21 mouse cellular contexts compared by ENCODE assay signal in genomic region chr1:166157712-166158111, GRCm38 (mm10). TPM values are rescaled to one million over a fixed set of nuclear protein-coding genes. Genes with fewer than 3 reads are reported as not detected.
"Had no signal": no experiment of that assay in that cellular context is flagged by ENCODE, and none has a peak within 500 bp of the region (broad histone marks: within the 10 kb centered on the region; RNA-seq: fewer than 3 reads in every experiment).

No protein-coding gene starts in this region.

- H3K27ac ChIP-seq: liver, embryonic 12.5 days; liver, embryonic 14.5 days; midbrain, embryonic 10.5 days; midbrain, embryonic 12.5 days; neural tube, embryonic 13.5 days; neural tube, embryonic 15.5 days; stomach, embryonic 15.5 days; stomach, postnatal 0 days had no signal

- H3K9me3 ChIP-seq: liver, embryonic 12.5 days; midbrain, embryonic 10.5 days; midbrain, embryonic 12.5 days; neural tube, embryonic 13.5 days; neural tube, embryonic 15.5 days; stomach, embryonic 15.5 days had no signal

- ATAC-seq: liver, embryonic 12.5 days; lung, postnatal 0 days; midbrain, embryonic 16.5 days had no signal

- H3K36me3 ChIP-seq: liver, embryonic 12.5 days; midbrain, embryonic 10.5 days; midbrain, embryonic 12.5 days; neural tube, embryonic 13.5 days; neural tube, embryonic 15.5 days; stomach, embryonic 15.5 days had no signal

- H3K4me3 ChIP-seq: liver, embryonic 12.5 days; midbrain, embryonic 10.5 days; midbrain, embryonic 12.5 days; myocyte; neural tube, embryonic 13.5 days; neural tube, embryonic 15.5 days; stomach, embryonic 15.5 days had no signal

- DNase-seq: lung, adult 2 months; lung, postnatal 14 days; lung, postnatal 4 days; midbrain, embryonic 14.5 days; right cerebral cortex, postnatal 14 days; thymus, adult 2 months; thymus, postnatal 25 days; thymus, postnatal 4 days had no signal

- H3K4me2 ChIP-seq: liver, embryonic 12.5 days; midbrain, embryonic 12.5 days; neural tube, embryonic 13.5 days; neural tube, embryonic 15.5 days; stomach, embryonic 15.5 days had no signal

- H3K9ac ChIP-seq: liver, embryonic 12.5 days; liver, embryonic 14.5 days; midbrain, embryonic 12.5 days; neural tube, embryonic 13.5 days; neural tube, embryonic 15.5 days; stomach, embryonic 15.5 days had no signal

RNA-seq across cellular contexts. Expression of gene Gpa33, which starts 27.7 kb away (rescaled TPM):
- total RNA-seq: megakaryocyte-erythroid progenitor cell, adult 5-6 weeks had no signal
- polyA plus RNA-seq: liver, embryonic 12.5 days; midbrain, embryonic 14.5 days; neural tube, embryonic 13.5 days; neural tube, embryonic 15.5 days; spleen, adult 2 months had no signal

RNA-seq across cellular contexts. Expression of gene Dusp27, which starts 30.0 kb away (rescaled TPM):
- total RNA-seq: megakaryocyte-erythroid progenitor cell, adult 5-6 weeks had no signal
